Mouse (Mus musculus): ENCODE data around the gene Otub2.
A peak's percentile ranks its signal among the peaks of the same experiment; 100 is the strongest.

The Otub2 gene

GRCm38 (mm10) chr12:103388505-103389347, at the start of gene Otub2:
Gene Otub2 (plus strand): TSS chr12:103388682.
- DNase-seq (ENCODE audit: low read depth, low spot score): peak; percentile 95

GRCm38 (mm10) chr12:103341212-103341611, 47.3 kb upstream of the Otub2 start:
- DNase-seq (ENCODE audit: low read depth, low spot score): no peak

GRCm38 (mm10) chr12:103343456-103343855, 45.0 kb upstream of the Otub2 start:
- no peak for DNase-seq (ENCODE audit: low read depth, low spot score)

GRCm38 (mm10) chr12:103344934-103345333, 43.5 kb upstream of the Otub2 start:
- DNase-seq (ENCODE audit: low read depth, low spot score): no peak

- no peak for DNase-seq (ENCODE audit: low read depth, low spot score)
Observed at GRCm38 (mm10) chr12:103346945-103347344, 41.5 kb upstream of the Otub2 start.

- no peak for DNase-seq (ENCODE audit: low read depth, low spot score)
Observed at GRCm38 (mm10) chr12:103347406-103347805, 41.1 kb upstream of the Otub2 start.

- peak; percentile 86 for DNase-seq (ENCODE audit: low read depth, low spot score)
Observed at GRCm38 (mm10) chr12:103348506-103348905, 40.0 kb upstream of the Otub2 start.

GRCm38 (mm10) chr12:103352735-103353134, 35.7 kb upstream of the Otub2 start:
- no peak for DNase-seq (ENCODE audit: low read depth, low spot score)

GRCm38 (mm10) chr12:103353538-103353937, 34.9 kb upstream of the Otub2 start:
- peak; percentile 17 for DNase-seq (ENCODE audit: low read depth, low spot score)

- DNase-seq (ENCODE audit: low read depth, low spot score): no peak
Observed at GRCm38 (mm10) chr12:103355746-103356414, 32.6 kb upstream of the Otub2 start, which contains the start of gene Asb2. Gene Asb2 (minus strand): TSS chr12:103356001.

GRCm38 (mm10) chr12:103356415-103356748, 32.1 kb upstream of the Otub2 start:
- no peak for DNase-seq (ENCODE audit: low read depth, low spot score)

GRCm38 (mm10) chr12:103358216-103358615, 30.3 kb upstream of the Otub2 start:
- DNase-seq (ENCODE audit: low read depth, low spot score): no peak

GRCm38 (mm10) chr12:103358951-103359801, 29.3 kb upstream of the Otub2 start:
- no peak for DNase-seq (ENCODE audit: low read depth, low spot score)

- no peak for DNase-seq (ENCODE audit: low read depth, low spot score)
Observed at GRCm38 (mm10) chr12:103360812-103361211, 27.7 kb upstream of the Otub2 start.

GRCm38 (mm10) chr12:103361539-103362307, 26.8 kb upstream of the Otub2 start:
- DNase-seq (ENCODE audit: low read depth, low spot score): no peak

GRCm38 (mm10) chr12:103362336-103362735, 26.1 kb upstream of the Otub2 start:
- no peak for DNase-seq (ENCODE audit: low read depth, low spot score)

- no peak for DNase-seq (ENCODE audit: low read depth, low spot score)
Observed at GRCm38 (mm10) chr12:103367171-103367570, 21.3 kb upstream of the Otub2 start.

- peak; percentile 76 for DNase-seq (ENCODE audit: low read depth, low spot score)
Observed at GRCm38 (mm10) chr12:103367620-103368325, 20.7 kb upstream of the Otub2 start.

- DNase-seq (ENCODE audit: low read depth, low spot score): no peak
Observed at GRCm38 (mm10) chr12:103368326-103368669, 20.2 kb upstream of the Otub2 start.

- no peak for DNase-seq (ENCODE audit: low read depth, low spot score)
Observed at GRCm38 (mm10) chr12:103368777-103369176, 19.7 kb upstream of the Otub2 start.

GRCm38 (mm10) chr12:103370861-103371260, 17.6 kb upstream of the Otub2 start:
- DNase-seq (ENCODE audit: low read depth, low spot score): no peak
